Mouse (Mus musculus): ENCODE measurements around the gene Hoxb6.
A peak's percentile ranks its signal among the peaks of the same experiment; 100 is the strongest.

Gene Hoxb6

DNA sequence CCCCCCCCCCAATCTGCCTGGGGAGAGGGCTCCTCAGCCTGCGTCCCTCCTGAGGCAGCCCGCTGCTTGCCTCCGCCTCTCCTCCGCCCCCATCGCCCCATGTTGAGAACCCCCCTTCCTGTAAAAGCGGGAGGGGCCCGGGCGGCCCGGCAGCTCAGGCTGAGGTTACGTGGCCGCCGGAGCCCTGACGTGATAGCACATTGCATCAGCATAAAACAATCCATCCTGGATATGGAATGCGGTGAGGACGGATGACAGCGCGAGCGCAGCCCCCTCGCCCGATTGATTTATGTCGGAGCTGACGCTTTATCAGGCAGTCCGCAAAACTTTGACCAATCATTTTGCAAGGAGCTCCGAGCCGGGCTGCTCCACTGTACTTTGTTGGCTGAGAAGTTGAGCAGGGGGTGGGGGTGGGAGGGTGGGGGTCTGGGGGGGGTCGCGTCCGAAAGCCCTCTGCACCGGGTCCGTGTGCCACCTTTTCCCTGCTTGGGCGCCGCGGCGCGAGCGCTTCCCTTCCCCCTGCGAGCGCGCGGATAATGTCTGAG lies 21.2 kb upstream of the Hoxb6 start, which contains the start of gene Hoxb9:
TSS of gene Hoxb9 (plus strand) at position 462 of the 545 bp plus-strand sequence.
- no peak for DNase-seq

DNA sequence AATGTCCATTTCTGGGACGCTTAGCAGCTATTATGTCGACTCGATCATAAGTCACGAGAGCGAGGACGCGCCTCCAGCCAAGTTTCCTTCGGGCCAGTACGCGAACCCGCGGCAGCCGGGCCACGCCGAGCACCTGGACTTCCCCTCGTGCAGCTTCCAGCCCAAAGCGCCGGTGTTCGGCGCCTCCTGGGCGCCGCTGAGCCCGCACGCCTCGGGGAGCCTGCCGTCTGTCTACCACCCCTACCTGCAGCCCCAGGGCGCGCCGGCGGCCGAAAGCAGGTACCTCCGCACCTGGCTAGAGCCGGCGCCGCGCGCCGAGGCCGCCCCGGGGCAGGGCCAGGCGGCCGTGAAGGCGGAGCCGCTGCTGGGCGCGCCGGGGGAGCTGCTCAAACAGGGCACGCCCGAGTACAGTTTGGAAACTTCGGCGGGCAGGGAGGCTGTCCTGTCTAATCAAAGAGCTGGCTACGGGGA lies 20.7 kb upstream of the Hoxb6 start:
- no peak for DNase-seq

DNA sequence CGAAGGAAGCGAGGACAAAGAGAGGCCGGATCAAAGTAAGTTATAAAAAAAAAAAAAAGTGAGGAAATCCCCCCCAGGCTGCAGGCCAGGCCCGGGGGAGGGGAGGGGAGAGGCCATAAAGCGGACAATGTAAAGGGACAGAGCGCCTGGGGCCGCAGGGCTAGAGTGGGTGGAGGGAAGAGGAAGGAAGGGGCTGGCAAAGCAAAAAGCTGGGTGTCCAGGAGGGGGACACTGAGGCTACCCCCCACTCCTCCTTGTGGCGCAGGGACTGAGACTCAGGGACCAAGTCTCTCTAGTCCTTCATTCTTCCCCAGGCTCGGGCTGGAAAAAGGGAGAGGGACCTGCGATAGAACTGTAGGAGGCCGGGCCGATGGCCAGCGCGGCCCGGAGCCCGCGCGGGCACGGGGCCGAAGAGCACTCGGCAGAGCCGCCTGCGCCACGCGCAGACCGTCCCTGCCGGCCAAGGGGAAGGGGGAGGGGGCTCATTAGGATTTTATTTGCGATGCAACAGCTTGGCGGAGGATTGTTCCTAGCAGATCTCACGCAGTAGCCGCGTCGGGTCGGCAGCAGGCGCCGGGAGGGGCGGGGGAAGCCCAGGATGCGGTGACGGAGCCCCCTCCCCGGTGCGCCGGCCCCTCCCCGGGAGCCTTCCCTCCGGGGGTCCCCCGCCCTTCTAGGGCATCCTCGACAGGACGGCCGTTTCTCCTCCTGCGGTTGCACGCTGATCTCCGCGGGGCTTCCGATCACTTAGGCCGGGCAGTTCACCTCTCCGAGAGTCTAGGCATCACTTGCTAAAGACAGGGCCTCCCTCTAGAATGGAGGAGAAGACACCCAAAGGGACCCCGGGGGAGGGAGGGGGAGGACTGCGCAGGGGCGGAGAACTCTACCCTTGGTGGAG lies 20.0 kb upstream of the Hoxb6 start:
- DNase-seq, result no peak

DNA sequence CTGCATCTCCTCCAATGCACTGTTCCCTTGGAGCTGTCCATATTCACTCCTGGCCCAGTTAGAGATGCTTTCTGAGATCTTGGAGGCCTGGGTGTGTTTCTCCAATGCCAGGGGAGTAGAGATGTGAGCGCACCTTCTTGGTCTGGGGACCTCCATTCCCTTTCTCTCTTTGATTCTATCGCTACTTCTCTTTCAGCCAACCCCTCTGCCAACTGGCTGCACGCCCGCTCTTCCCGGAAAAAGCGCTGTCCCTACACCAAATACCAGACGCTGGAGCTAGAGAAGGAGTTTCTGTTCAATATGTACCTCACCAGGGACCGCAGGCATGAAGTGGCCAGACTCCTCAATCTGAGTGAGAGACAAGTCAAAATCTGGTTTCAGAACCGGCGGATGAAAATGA lies 17.8 kb upstream of the Hoxb6 start:
- DNase-seq, result no peak

DNA sequence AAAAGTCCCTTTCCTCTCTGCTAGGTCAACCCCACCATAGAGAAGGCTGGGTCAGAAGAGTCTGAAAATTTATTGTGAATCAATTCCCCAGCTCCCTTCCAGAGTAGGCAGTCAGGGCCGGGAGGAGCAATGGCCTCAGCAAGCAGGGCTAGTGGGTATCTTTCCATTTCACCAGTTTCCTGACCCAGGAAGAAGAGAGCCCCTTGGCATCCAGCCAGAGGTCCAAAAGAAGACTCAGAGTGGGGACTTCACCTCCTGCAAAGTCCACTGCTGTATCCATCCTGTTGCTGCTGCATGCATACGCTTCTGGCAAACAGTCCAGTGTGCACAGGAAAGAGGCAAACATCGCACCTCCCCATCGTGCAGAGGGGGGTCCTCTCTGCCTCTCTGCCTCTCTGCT lies 16.4 kb upstream of the Hoxb6 start:
- DNase-seq, result no peak

DNA sequence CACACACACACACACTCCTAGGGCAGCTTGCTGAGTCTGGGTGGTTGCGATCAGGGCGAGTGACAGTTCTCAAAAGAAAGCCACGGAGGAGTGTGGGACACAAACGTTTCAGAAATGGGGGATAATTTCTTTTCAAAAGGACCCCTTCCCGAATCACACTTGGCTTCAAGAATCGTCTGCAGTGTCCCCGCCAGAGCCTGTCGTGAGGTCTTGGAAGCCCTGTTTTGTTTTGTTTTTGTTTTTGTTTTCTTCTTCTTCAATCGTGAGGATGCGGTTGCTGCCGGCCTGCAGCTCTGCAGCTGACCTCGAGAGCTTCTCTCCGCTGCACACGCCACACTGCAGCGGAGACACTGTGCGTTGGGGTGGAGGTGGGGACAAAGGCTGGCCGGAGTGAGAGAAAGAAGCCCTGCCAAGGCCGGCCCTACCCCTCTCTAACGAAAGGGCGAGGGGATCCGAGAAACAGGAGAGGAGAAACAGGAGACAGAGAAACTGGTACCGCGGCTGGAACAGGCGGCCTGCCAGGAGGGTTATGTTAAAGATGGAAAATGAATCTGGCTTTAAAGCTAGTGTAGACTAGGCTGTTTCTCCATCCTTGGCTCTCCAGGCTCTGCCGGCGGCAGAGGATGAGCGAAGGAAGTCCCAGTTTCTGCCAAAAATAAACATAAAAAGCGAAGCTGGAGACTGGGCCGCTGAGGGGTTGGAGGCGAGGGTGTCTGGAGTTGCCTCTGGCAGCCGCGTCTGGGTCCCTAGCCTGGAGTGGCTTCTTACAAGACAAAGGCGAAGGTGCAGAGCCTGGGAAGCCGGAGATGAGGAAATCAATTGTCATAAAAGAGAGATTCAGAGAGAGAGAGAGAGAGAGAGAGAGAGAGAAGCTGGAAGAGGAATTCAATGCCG lies 14.9 kb upstream of the Hoxb6 start:
- no peak for DNase-seq

DNA sequence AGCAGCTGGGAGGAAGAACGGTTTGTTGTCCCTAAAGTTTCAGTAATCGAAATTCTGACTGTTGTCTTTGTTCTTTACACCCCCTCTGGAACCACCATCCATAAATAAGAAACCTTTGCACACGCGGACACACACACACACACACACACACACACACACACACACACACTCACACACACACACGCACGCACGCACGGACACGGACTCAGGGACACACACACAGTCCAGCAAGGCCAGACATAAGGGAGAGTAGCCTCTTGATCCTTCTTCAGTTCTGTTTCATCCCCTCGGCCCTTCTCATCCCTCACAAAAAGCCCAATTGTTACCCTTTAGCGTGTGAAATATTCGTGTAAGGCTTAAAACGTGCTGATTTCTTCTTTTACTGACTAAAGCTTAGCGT lies 14.0 kb upstream of the Hoxb6 start:
- no peak for DNase-seq

DNA sequence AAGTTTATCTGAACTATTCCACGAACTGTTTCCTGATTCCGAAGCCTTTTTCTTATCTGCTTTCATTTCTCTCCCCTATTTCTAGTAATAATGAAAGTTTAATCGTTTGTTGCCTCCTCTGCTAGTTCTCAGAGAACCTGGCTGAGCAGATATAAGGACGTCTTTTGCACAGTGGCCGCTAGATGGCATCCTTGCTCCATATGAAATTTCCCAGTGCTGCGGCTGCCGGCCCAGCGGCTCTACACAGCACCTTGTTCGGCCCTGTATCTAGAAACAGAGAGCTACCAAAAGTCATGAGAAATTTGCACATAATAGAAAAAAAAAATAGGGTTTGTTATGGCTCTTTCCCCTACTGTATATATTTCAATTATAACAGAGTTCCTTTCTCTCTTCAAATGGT lies 13.5 kb upstream of the Hoxb6 start:
- DNase-seq, result peak; percentile 78

DNA sequence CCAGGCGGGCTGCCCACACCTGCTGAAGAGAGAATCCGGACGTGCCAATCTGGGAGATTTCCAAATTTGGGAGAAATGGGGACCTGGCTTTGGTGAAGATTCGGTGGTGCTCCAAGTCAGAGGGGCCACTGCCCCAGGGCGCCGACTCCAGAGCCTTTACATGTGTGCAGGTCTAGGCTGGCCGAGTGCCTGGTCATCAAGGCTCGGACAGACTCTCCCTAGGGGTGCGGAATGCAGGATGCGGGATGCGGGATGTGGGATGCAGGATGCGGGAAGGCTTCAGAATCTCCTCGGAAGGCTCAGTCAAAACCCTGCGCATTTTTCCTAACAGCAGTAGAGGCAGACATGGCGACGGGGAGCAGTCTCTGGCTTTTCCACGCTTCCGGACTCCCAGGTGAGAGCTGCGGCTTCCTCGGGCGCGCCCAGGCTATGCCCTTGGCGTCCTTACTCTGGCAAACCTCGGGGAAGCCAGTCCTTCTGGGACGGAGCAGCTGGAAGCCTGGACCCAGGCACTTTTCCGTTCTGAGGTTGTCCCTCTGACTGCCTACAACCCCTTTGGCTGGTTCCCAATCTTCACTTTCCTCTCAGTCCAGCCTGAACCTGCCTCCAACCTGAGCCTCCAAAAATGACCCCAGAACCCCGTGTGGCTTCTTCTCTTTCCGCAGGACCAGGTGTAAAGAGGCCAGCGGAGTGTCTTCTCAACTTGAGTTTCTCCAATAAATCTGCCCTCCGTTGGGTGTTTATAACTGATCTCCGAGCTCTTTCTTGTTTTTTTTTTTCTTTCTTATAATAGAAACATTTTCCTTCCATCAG lies 12.6 kb upstream of the Hoxb6 start:
- no peak for DNase-seq

DNA sequence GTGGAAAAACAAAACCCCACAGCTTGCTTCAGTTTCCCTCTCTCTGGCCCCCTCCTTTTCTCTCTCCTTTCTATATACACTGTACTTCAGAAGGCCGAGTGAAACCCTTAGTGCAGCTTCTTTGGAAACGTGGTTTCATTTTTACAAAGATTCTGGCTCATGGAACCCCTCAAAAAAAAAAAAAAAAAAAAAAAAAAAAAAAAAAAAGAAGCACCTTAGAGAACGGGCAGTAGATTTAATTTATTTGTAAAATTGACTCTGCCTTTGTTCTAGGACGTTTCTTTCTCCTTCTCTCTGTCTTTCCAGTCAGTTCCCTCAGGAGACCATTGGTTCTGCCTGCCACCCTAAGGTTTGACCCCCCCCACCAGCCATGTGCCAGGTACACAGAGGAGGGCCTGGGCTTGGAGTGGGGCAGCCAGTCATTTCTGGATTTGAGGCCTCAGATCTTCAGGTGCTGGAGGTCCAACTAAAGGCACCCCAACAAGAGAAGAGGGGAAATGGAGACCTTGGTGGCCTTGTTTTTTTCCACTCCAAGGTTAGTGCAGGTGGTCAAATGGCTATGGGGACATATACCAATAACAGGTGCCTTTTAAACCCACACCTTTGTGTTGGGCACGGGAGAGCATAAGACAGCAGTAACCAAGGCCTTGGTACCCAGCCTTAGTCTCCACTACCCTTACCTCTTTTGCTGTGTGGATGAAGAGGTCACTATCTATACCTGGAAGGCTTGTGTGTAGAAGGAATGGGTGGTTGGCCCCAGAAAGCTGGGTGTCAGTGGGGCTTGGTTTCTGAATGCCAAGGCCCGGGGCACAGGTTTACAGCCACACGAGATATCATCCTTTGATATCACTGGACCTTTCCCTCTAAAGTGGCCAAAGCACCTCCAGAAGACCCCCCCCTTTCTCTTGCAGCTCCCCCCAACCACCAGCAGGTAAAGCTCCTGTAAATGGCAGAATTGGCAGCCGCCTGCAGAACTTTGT lies 11.6 kb upstream of the Hoxb6 start:
- DNase-seq, result no peak

DNA sequence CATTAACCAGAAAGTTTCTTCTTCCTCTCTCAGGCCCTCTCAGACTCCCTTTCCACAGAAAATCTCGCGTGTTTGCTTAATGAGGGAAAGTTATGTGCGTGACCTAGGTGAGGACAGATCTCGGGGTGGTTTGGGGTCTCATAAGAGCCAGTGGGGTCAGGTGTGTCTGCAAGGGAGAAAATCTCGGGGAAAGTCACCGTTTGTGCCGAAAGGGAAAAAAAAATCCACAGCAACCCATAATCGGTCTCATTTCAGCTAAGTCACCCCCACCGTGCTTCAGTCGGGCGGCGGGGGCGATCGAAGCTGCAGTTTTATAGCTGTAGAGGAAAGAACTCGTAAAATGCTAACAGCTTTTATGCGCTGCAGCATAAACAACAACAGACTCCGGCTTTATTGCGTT lies 10.9 kb upstream of the Hoxb6 start:
- no peak for DNase-seq

DNA sequence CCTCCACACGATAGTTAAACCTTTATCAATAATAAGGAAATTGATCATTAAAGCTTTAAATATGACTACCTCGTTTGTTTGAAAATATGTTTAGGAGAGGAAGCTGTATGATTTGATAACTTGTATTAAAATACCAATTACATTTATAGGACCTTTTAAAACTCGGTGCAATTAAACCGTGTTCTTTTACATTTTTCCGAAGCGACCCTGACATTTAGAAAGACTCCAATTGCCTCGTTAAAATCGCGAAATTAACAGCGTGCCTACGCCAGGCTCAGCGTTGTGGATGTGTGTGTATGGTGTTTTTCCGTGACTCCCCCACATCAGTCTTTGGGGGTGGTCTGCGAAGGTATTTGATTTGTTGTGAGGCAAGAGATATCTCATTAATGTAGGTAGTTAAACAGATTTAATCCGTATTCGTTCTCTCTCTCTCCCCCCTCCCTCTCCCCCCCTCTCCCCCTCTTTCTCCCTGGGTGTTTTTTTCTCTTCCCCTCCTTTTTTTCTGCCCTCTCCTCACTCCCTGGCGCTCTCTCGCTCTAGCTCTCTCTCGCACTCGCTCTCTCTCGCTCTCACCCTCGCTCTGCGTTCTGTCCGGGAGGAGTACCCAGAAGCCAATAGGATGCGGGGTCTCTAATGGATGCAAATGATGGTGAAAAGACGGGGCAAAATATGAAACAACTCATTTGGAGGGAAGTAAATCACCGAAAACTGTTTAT lies 10.3 kb upstream of the Hoxb6 start, which contains the start of gene Hoxb8:
TSS of gene Hoxb8 (plus strand) at position 51 of the 716 bp plus-strand sequence.
- DNase-seq, result no peak

DNA sequence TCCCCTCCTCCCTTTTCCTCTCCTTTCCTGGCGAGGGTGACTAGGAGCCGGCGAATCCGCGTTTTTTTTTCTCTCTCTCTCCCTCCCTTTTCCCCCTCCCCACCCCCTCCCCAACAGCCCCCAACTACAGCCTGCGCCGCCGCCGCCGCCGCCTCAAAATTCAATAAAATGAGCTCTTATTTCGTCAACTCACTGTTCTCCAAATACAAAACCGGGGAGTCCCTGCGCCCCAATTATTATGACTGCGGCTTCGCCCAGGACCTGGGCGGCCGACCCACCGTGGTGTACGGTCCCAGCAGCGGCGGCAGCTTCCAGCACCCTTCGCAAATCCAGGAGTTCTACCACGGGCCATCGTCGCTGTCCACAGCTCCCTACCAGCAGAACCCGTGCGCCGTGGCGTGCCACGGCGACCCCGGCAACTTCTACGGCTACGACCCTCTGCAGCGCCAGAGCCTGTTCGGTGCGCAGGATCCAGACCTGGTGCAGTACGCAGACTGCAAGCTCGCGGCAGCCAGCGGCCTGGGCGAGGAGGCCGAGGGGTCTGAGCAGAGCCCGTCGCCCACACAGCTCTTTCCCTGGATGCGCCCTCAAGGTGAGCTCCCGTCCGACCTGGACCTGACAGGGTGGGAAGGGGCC lies 9.4 kb upstream of the Hoxb6 start:
- no peak for DNase-seq

DNA sequence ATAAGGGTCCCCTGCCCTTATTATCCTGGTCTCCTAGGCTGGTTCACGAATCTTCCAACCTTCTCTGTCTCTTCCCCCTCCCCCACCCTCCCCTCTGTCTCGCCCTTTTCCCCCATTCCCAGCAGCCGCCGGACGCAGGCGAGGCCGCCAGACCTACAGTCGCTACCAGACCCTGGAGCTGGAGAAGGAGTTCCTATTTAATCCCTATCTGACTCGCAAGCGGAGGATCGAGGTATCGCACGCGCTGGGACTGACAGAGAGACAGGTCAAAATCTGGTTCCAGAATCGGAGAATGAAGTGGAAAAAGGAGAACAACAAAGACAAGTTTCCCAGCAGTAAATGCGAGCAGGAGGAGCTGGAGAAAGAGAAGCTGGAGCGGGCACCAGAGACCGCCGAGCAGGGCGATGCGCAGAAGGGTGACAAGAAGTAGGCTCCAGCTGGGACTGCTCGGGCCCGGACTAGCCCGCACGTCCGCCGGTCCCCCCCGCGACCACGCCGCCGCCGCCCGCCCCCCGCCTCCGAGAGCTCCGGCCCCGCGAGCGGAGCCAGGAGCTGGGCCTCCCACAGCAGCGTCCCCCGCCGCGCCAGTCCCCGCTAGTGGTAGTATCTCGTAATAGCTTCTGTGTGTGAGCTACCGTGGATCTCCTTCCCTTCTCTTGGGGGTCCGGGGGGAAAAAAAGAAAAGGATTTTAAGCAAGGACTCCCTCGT lies 8.1 kb upstream of the Hoxb6 start:
- DNase-seq, result no peak

DNA sequence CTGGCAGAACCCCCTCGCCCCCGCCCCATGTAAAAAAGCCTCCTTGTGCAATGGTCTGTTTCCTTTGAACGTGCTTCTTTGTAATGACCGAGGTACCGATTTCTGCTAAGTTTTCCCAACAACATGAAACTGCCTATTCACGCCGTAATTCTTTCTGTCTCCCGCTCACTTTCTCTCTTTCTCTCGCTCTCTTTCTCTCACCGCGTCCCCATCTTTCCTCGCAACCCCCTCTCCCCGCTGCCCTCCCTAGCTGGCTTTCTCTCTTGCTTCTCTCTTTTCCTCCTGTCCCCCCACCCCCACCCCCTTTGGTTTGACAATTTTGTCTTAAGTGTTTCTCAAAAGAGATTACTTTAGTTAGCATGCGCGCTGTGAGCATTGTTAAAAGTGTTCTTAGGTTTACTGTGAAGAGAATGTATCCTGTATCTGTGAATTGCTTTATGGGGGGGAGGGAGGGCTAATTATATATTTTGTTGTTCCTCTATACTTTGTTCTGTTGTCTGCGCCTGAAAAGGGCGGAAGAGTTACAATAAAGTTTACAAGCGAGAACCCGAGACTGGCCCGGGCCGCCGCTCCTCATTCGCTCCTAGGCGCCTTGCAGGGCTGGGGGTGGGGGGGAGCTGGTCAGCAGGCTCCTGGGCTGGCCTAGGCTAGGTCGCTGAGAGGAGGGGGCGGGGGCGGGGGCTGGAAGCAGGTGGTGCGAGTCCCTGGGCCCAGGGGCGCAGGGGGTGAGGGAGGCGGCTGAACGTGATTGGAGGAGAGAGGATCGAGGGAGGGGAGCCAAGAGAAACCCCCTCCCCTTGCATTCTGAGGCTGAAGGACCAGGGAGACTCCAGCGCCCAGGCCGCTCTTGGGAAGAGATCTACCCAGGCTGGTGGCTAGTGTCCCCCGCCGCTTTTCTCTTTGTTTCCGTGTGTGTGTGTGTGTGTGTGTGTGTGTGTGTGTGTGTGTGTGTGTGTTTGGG lies 7.2 kb upstream of the Hoxb6 start:
- no peak for DNase-seq

DNA sequence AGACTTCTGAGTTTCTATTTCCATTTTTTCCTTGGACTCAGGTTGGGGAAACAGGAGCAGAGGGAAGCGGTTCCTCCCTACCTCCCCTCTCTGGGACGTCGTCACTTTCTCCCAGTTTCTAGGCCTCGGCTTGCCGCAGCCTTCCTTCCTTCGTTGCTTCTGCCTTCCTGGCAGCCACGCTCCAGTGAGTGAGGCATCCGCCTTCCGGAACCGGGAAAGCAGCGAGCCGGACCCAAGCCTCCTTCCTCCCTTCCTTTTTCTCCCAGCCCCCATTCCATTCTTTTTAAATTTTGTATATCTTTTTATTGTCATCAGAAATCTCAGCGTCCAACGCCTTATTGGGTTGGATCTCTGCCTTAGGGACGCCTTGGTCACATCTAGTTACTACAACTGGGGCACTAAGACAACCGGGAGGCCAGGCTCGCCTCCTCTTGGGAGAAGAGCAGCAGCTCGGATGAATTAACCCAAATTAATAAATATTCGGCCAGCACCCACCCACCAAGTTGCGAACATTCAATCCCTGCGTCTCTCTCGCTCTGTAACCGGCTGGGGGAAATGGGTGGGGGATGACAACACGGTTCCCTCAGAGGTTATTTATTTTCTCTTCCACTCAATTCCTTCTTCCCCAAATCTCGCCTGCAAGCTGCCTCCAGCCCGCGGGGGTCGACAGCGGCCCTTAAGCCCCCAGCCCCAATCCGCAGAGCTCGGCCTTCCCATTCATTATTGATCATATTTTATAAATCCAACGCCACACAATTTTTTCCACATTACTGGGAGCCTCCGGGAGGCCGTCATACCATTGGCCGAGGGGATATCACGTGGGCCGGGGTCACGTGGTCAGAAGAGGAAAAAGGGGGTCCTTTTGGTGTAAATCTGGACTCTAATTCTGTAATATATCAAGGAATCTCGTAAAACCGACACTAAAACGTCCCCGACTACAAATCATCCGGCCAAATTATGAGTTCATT lies 6.2 kb upstream of the Hoxb6 start, which contains the start of gene Hoxb7:
TSS of gene Hoxb7 (plus strand) at position 853 of the 968 bp plus-strand sequence.
- no peak for DNase-seq
